Mouse (Mus musculus) CH12.LX (cell line): ENCODE data around the gene Il9.

Experiments used
- CTCF ChIP-seq, 2 experiments: IDR thresholded peaks in 1 of 2; conservative IDR thresholded peaks in 1 of 2; 2 replicates each; pipeline ENCODE4 v1.5.1; 2011 to 2012; ENCODE audit warnings: low read depth in 2 of 2, low read length in 2 of 2, improper control_type of control experiment in 1 of 2, inconsistent platforms in 1 of 2, mild to moderate bottlenecking in 1 of 2, moderate library complexity in 1 of 2
- EP300 ChIP-seq: IDR thresholded peaks from 2 replicates; pipeline ENCODE4 v1.6.1; 2011; ENCODE audit warnings: low read length, improper control_type of control experiment
- MXI1 ChIP-seq: IDR thresholded peaks from 2 replicates; pipeline ENCODE4 v1.6.1; 2011; ENCODE audit warnings: mild to moderate bottlenecking, low read depth, low read length, improper control_type of control experiment
- POLR2A ChIP-seq: IDR thresholded peaks from 2 replicates; pipeline ENCODE4 v1.6.1; 2011; ENCODE audit warnings: low read depth, mild to moderate bottlenecking, improper control_type of control experiment, low read length
- ZC3H11A ChIP-seq: IDR thresholded peaks from 2 replicates; pipeline ENCODE4 v1.6.1; 2012; ENCODE audit warnings: low read depth, mild to moderate bottlenecking, inconsistent platforms, low read length, improper control_type of control experiment
- ZMIZ1 ChIP-seq: IDR thresholded peaks from 2 replicates; pipeline ENCODE4 v1.6.1; 2012; ENCODE audit warnings: low read depth, mild to moderate bottlenecking, inconsistent platforms, low read length, improper control_type of control experiment

GRCm38 (mm10) chr13:56501866-56502420 is 19.9 kb upstream of the Il9 start:
- TF ChIP-seq CTCF (conservative IDR thresholded peaks at IDR 0.05 in 1 of 2, IDR thresholded peaks at IDR 0.05 in 1 of 2; ENCODE audit: low read depth in 2 of 2, low read length in 2 of 2) = no peak
- TF ChIP-seq POLR2A = no peak
- no peak for TF ChIP-seq MXI1
- TF ChIP-seq ZC3H11A = no peak
- TF ChIP-seq ZMIZ1 = no peak
- no peak for TF ChIP-seq EP300
